9 mouse cellular contexts compared by ENCODE assay signal in the genomic region with DNA sequence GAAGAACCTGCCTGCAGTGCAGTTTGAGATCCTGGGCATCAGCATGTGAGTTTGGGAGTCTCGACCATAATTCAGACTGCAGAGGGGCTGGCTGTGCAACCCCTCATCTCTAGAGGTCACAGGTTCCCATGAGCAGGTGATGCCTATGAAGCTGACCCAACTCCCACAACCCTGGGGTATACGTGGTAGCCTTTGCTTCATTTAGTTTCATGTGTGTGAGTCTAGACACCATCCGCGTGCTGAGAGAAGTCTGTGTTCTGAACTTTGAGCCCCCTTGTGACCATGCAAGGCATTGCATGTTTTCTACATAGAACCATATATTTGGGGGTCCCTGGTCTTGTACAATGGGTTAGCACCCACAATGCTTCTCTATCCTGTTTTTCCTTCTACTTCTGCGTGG. TPM values are rescaled to one million over a fixed set of nuclear protein-coding genes. Genes with fewer than 3 reads are reported as not detected.
DNase-seq lines count a peak whose midpoint lies in the region; ATAC-seq and TF ChIP-seq lines count a peak whose summit lies in the region.
"Had no signal": no experiment of that assay in that cellular context is flagged by ENCODE, and none has a peak within 500 bp of the region (broad histone marks: within the 10 kb centered on the region; RNA-seq: fewer than 3 reads in every experiment).

No protein-coding gene starts in this region.

- peak; percentile 11 for DNase-seq in gastrocnemius, adult 18-20 months (ENCODE audit: low spot score)
- DNase-seq in gastrocnemius, postnatal 25 days: no peak
- DNase-seq in 416B (ENCODE audit: low read depth) (peak; percentile 53), R1 (ENCODE audit: low read depth, low spot score) (peak; percentile 78)
- DNase-seq in kidney, postnatal 10 days: peak; percentile 72
- peak; percentile 73 for DNase-seq in mesoderm, embryonic 11.5 days (ENCODE audit: low read depth, low spot score)
- DNase-seq in thymus, adult 2 months: peak; percentile 63

- H3K27ac ChIP-seq in forebrain, embryonic 13.5 days: no peak overlapping the region
- no peak overlapping the region for H3K27ac ChIP-seq in thymus, adult 2 months (ENCODE audit: control insufficient read depth, insufficient read depth, low read length)
- H3K27ac ChIP-seq: stomach, embryonic 15.5 days had no signal

- 29% methylated on average over 5 of the region's 5 CpGs for WGBS in forebrain, embryonic 13.5 days
- WGBS in thymus, adult 2 months: 29% methylated on average over 5 of the region's 5 CpGs

- no peaks in the 10 kb centered on the region for H3K36me3 ChIP-seq in forebrain, embryonic 13.5 days (ENCODE audit: poor library complexity, severe bottlenecking)
- no peaks in the 10 kb centered on the region for H3K36me3 ChIP-seq in thymus, adult 2 months (ENCODE audit: control insufficient read depth, insufficient read depth, low read length)
- H3K36me3 ChIP-seq: stomach, embryonic 15.5 days had no signal

- H3K4me1 ChIP-seq in forebrain, embryonic 13.5 days: peaks cover 3% of the 10 kb centered on the region; the same call in 1 of the 2 replicates
- no peaks in the 10 kb centered on the region for H3K4me1 ChIP-seq in thymus, adult 2 months (replicated peaks; ENCODE audit: control insufficient read depth, insufficient read depth, low read length)
- H3K4me1 ChIP-seq: stomach, embryonic 15.5 days had no signal

- H3K27me3 ChIP-seq in forebrain, embryonic 13.5 days: no peaks in the 10 kb centered on the region
- no peaks in the 10 kb centered on the region for H3K27me3 ChIP-seq in thymus, adult 2 months (ENCODE audit: control insufficient read depth, insufficient read depth, low read length)
- H3K27me3 ChIP-seq: stomach, embryonic 15.5 days had no signal

- H3K4me3 ChIP-seq in forebrain, embryonic 13.5 days: no peak overlapping the region
- no peak overlapping the region for H3K4me3 ChIP-seq in thymus, adult 2 months (ENCODE audit: control insufficient read depth, insufficient read depth, low read length)
- H3K4me3 ChIP-seq: stomach, embryonic 15.5 days had no signal

- H3K9me3 ChIP-seq in forebrain, embryonic 13.5 days (replicated peaks): no peaks in the 10 kb centered on the region
- H3K9me3 ChIP-seq: stomach, embryonic 15.5 days had no signal

- H3K4me2 ChIP-seq in forebrain, embryonic 13.5 days: no peak overlapping the region
- H3K4me2 ChIP-seq: stomach, embryonic 15.5 days had no signal

- no peak for TF ChIP-seq POLR2A in thymus, adult 2 months (IDR thresholded peaks at IDR 0.05; ENCODE audit: control insufficient read depth, extremely low read depth, insufficient read depth, low read length, poor library complexity)

- TF ChIP-seq CTCF in thymus, adult 2 months (IDR thresholded peaks at IDR 0.05; ENCODE audit: borderline replicate concordance, control insufficient read depth, extremely low read depth, insufficient read depth, low read length, poor library complexity): no peak

- ATAC-seq in forebrain, embryonic 13.5 days: peak; percentile 55

- no peak overlapping the region for H3K9ac ChIP-seq in forebrain, embryonic 13.5 days
- H3K9ac ChIP-seq: stomach, embryonic 15.5 days had no signal

RNA-seq across cellular contexts. Expression of a gene that starts 23.9 kb away (rescaled TPM):
- under 1 TPM in 1 of 2 experiments, not detected in 1; 0.14 TPM for total RNA-seq in gastrocnemius, adult 18-20 months (2021)
- total RNA-seq in gastrocnemius, postnatal 25 days (2021): 1 to 10 TPM in 1 of 2 experiments, under 1 TPM in 1; 0.33 to 1.3 TPM
- polyA plus RNA-seq in forebrain, embryonic 13.5 days (2015; fragmentation: Nextera tagmentation; extraction: Ambion mirVana): 25.9 and 31.9 TPM in 2 replicates
- polyA plus RNA-seq in thymus, adult 2 months (2012; rRNA removed): 27.1 and 57.3 TPM in 2 replicates

RNA-seq across cellular contexts. Expression of a gene that starts 51.8 kb away (rescaled TPM):
- total RNA-seq in gastrocnemius, adult 18-20 months (2021): 10 to 100 TPM; 26.5 to 27.1 TPM
- 10 to 100 TPM; 21.2 to 23.0 TPM for total RNA-seq in gastrocnemius, postnatal 25 days (2021)
- polyA plus RNA-seq in forebrain, embryonic 13.5 days (2015; fragmentation: Nextera tagmentation; extraction: Ambion mirVana): 12.5 and 14.0 TPM in 2 replicates
- polyA plus RNA-seq in thymus, adult 2 months (2012; rRNA removed): 30.9 and 44.8 TPM in 2 replicates
